Mouse (Mus musculus) olfactory bulb, adult 2 months (tissue): ENCODE data around the gene Hic2.

Experiments
- CTCF ChIP-seq: fragments of 200-500 bp; IDR thresholded peaks from 2 replicates; pipeline ENCODE4 v1.5.1; 2012; ENCODE audit warnings: low read depth, mild to moderate bottlenecking, low read length, moderate library complexity; ENCODE audit not compliant: insufficient read depth
- POLR2A ChIP-seq: fragments of 200-500 bp; IDR thresholded peaks from 2 replicates; pipeline ENCODE4 v1.6.1; 2012; ENCODE audit warnings: mild to moderate bottlenecking, low read depth, low read length, moderate library complexity; ENCODE audit not compliant: insufficient read depth

GRCm38 (mm10) chr16:17201977-17202376 is 31.4 kb upstream of the Hic2 start:
- TF ChIP-seq CTCF: no peak
- no peak for TF ChIP-seq POLR2A
